Mouse (Mus musculus) G1E (cell line): ENCODE results near the gene Ccnb3.

Experiments used
- CTCF ChIP-seq: IDR thresholded peaks from 2 replicates; pipeline ENCODE4 v1.5.1; 2012; ENCODE audit warnings: low read depth, low read length, inconsistent platforms, mixed read lengths
- GATA1 ChIP-seq: IDR thresholded peaks from 2 replicates; pipeline ENCODE4 v1.6.1; 2012; ENCODE audit warnings: borderline replicate concordance, low read length, inconsistent platforms, mixed read lengths
- GATA2 ChIP-seq: IDR thresholded peaks from 2 replicates; pipeline ENCODE4 v1.6.1; 2012; ENCODE audit warnings: low read depth, low read length, inconsistent platforms, borderline replicate concordance
- POLR2AphosphoS5 ChIP-seq: IDR thresholded peaks from 2 replicates; pipeline ENCODE4 v1.6.1; 2012; ENCODE audit warnings: low read depth, low read length, inconsistent platforms; ENCODE audit not compliant: insufficient replicate concordance
- TAL1 ChIP-seq: conservative IDR thresholded peaks from 2 replicates; pipeline ENCODE4 v1.6.1; 2012; ENCODE audit warnings: low read depth, low read length, inconsistent platforms, mixed read lengths

DNA sequence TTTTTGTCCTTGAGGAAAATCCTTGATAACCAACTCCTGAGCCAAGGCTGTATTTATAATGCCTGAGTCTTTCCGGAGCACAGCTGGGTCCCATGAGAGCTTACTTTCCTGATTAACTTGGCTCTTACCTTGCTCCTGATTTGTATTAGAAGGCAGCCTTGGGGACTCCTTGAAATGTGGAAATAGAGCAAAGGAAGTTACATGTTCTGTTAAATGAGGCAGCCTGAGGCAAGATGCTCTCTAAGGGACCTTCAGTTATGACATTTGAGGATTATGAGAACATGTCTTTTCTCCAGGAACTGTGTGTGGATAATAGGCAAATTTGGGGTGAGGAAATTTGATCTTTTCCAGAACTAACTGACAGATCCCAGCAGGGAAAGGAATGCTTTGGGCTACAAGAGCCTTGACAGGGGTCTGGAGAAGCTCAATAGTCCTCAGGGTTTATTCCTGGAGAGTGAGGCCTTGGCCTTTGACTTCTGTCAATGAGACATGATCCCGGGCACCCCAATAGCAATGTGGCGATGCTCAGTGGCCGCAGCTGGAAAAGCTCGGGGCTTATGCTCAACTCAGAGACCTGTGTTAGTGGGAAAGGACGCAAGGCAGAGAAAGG lies 38.5 kb upstream of the Ccnb3 start:
- TF ChIP-seq CTCF (no peak), TAL1 (no peak), POLR2AphosphoS5 (no peak), GATA1 (no peak), GATA2 (no peak)
